Mouse (Mus musculus): ENCODE results near the gene Dnah7b. TPM values are rescaled to one million over a fixed set of nuclear protein-coding genes. Genes with fewer than 3 reads are reported as not detected.
"Not testable (repeated sequence)": the region's sequence is repeated elsewhere in the genome, so short reads cannot be mapped to it uniquely, and the experiment has no call there.

The Dnah7b gene
- polyA plus RNA-seq, 1 experiment from 2014 or later: 1.0 TPM

DNA sequence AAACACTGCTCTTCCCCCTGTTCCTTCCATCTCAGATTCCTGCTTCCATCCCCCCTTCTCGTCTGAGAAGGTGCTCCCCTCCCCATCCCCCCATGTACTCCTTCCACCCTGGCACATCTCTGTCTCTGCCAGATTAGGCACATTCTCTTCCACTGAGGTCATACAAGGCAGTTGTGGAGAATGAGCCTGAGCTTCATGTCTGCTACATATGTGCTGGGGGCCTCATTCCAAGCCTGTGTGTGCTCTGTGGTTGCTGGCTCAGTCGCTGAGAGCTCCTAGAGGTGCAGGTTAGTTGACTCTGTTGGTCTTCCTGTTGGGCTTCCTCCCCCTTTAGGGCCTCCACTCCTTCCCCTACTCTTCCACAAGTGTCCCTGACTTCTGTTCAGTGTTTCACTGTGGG, 34.4 kb downstream of the Dnah7b start:
- Histone ChIP-seq H3K9me3 (ENCODE audit: control insufficient read depth, low read length) (no peaks in the 10 kb centered on the region), H3K27me3 (replicated peaks; ENCODE audit: control insufficient read depth, insufficient read depth, low read length) (no peaks in the 10 kb centered on the region), H3K4me1 (replicated peaks; ENCODE audit: control insufficient read depth, insufficient read depth, low read length) (no peaks in the 10 kb centered on the region), H3K4me3 (ENCODE audit: low read depth, low read length) (no peak overlapping the region), H3K4me2 (no peak overlapping the region), H3K36me3 (ENCODE audit: control insufficient read depth, insufficient read depth, low read length) (no peaks in the 10 kb centered on the region), H3K9ac (ENCODE audit: low read depth, low read length) (no peak overlapping the region), H3K27ac (ENCODE audit: low read depth, low read length) (no peak overlapping the region)
- no peak for DNase-seq (ENCODE audit: low spot score)
- no peak for ATAC-seq (replicated peaks; ENCODE audit: low FRiP score)
- WGBS: 47% methylated on average over 2 of the region's 2 CpGs

DNA sequence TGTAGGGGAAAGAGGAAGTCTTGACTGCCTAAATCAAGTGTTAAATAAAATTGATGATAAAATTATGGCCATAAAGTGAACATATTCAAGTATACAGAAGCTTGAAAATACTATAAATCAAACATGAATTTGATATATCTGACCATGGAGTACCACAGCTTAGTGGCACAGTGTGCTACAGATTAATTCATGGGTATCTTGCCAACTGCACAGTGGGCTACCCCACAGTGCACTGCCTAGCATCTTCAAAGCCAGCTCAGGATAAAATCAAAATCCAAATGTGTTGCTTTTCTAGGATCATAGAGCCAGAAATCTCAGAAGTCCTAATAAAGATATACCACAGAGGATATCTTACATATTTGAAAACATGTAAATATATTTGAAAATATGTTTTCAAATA, 46.5 kb downstream of the Dnah7b start:
- not testable (repeated sequence) for H3K27me3 ChIP-seq (replicated peaks; ENCODE audit: control insufficient read depth, insufficient read depth, low read length); ATAC-seq (replicated peaks; ENCODE audit: low FRiP score); H3K4me1 ChIP-seq (replicated peaks; ENCODE audit: control insufficient read depth, insufficient read depth, low read length)

DNA sequence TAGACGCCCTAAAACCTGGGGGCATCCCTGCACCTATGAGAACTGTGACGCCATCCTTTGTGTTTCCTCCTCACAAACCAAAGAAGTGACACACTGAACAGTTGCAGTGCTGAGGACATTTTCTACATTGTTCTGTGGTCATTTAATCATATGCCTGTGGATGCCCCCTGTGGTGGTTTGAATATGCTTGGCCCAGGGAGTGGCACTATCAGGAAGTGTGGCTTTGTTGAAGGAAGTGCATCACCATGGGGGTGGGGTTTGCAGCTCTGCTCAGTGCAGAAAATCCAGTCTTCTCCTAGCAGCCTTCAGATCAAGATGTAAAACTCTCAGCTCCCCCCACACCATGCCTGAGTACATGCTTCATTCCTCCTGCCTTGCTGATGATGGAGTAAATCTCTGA, 51.1 kb downstream of the Dnah7b start:
- H3K9ac ChIP-seq (ENCODE audit: low read depth, low read length); H3K36me3 ChIP-seq (ENCODE audit: control insufficient read depth, insufficient read depth, low read length); H3K9me3 ChIP-seq (ENCODE audit: control insufficient read depth, low read length); ATAC-seq (replicated peaks; ENCODE audit: low FRiP score); H3K4me1 ChIP-seq (replicated peaks; ENCODE audit: control insufficient read depth, insufficient read depth, low read length); H3K4me2 ChIP-seq; DNase-seq (ENCODE audit: low spot score); H3K4me3 ChIP-seq (ENCODE audit: low read depth, low read length); H3K27ac ChIP-seq (ENCODE audit: low read depth, low read length); H3K27me3 ChIP-seq (replicated peaks; ENCODE audit: control insufficient read depth, insufficient read depth, low read length): not testable (repeated sequence)
- 78% methylated on average over 2 of the region's 2 CpGs for WGBS

More for the DNA sequence above, 46.5 kb downstream of the Dnah7b start:
- H3K4me3 ChIP-seq (ENCODE audit: low read depth, low read length); DNase-seq (ENCODE audit: low spot score); H3K27ac ChIP-seq (ENCODE audit: low read depth, low read length); H3K9ac ChIP-seq (ENCODE audit: low read depth, low read length); H3K9me3 ChIP-seq (ENCODE audit: control insufficient read depth, low read length); H3K4me2 ChIP-seq; H3K36me3 ChIP-seq (ENCODE audit: control insufficient read depth, insufficient read depth, low read length): not testable (repeated sequence)

GRCm38 (mm10) chr1:46128058-46128457, 61.9 kb downstream of the Dnah7b start:
- H3K4me2 ChIP-seq: no peak overlapping the region
- no peak overlapping the region for H3K9ac ChIP-seq (ENCODE audit: low read depth, low read length)
- ATAC-seq (replicated peaks; ENCODE audit: low FRiP score) (no peak), DNase-seq (ENCODE audit: low spot score) (no peak)
- H3K27me3 ChIP-seq (replicated peaks; ENCODE audit: control insufficient read depth, insufficient read depth, low read length): no peaks in the 10 kb centered on the region
- H3K27ac ChIP-seq (ENCODE audit: low read depth, low read length): no peak overlapping the region
- H3K36me3 ChIP-seq (ENCODE audit: control insufficient read depth, insufficient read depth, low read length): no peaks in the 10 kb centered on the region
- 43% methylated on average over 4 of the region's 4 CpGs for WGBS
- no peaks in the 10 kb centered on the region for H3K4me1 ChIP-seq (replicated peaks; ENCODE audit: control insufficient read depth, insufficient read depth, low read length)
- no peak overlapping the region for H3K4me3 ChIP-seq (ENCODE audit: low read depth, low read length)
- H3K9me3 ChIP-seq (ENCODE audit: control insufficient read depth, low read length): no peaks in the 10 kb centered on the region

- ATAC-seq (replicated peaks; ENCODE audit: low FRiP score); H3K9me3 ChIP-seq (ENCODE audit: control insufficient read depth, low read length); DNase-seq (ENCODE audit: low spot score); H3K4me1 ChIP-seq (replicated peaks; ENCODE audit: control insufficient read depth, insufficient read depth, low read length); H3K36me3 ChIP-seq (ENCODE audit: control insufficient read depth, insufficient read depth, low read length); H3K27ac ChIP-seq (ENCODE audit: low read depth, low read length); H3K9ac ChIP-seq (ENCODE audit: low read depth, low read length); H3K4me2 ChIP-seq; H3K4me3 ChIP-seq (ENCODE audit: low read depth, low read length); H3K27me3 ChIP-seq (replicated peaks; ENCODE audit: control insufficient read depth, insufficient read depth, low read length): not testable (repeated sequence)
- WGBS: 72% methylated on average over 2 of the region's 2 CpGs
Observed at GRCm38 (mm10) chr1:46196835-46197234, 130.7 kb downstream of the Dnah7b start.

DNA sequence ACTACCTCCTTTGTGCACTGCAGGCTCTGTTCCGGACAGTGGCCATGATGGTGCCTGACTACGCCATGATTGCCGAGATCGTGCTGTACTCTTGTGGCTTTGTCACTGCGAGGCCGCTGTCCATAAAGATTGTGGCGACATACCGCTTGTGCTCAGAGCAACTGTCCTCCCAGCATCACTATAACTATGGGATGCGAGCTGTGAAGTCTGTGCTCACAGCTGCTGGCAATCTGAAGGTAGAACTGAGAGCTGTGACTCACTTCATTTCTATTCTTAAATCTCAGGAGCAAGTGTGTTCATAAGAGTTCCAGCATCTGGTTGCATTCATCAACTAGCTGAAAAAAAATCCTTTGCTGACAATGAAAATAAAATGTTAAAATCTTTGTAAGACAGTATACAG, 135.1 kb downstream of the Dnah7b start:
- 86% methylated on average over 9 of the region's 9 CpGs for WGBS
- not testable (repeated sequence) for H3K4me3 ChIP-seq (ENCODE audit: low read depth, low read length); H3K4me1 ChIP-seq (replicated peaks; ENCODE audit: control insufficient read depth, insufficient read depth, low read length); H3K4me2 ChIP-seq; ATAC-seq (replicated peaks; ENCODE audit: low FRiP score); H3K27ac ChIP-seq (ENCODE audit: low read depth, low read length); H3K27me3 ChIP-seq (replicated peaks; ENCODE audit: control insufficient read depth, insufficient read depth, low read length); H3K9me3 ChIP-seq (ENCODE audit: control insufficient read depth, low read length); H3K36me3 ChIP-seq (ENCODE audit: control insufficient read depth, insufficient read depth, low read length); H3K9ac ChIP-seq (ENCODE audit: low read depth, low read length); DNase-seq (ENCODE audit: low spot score)

GRCm38 (mm10) chr1:46210014-46210588, 144.0 kb downstream of the Dnah7b start:
- H3K4me3 ChIP-seq (ENCODE audit: low read depth, low read length); H3K9me3 ChIP-seq (ENCODE audit: control insufficient read depth, low read length); DNase-seq (ENCODE audit: low spot score); ATAC-seq (replicated peaks; ENCODE audit: low FRiP score); H3K4me1 ChIP-seq (replicated peaks; ENCODE audit: control insufficient read depth, insufficient read depth, low read length); H3K36me3 ChIP-seq (ENCODE audit: control insufficient read depth, insufficient read depth, low read length); H3K9ac ChIP-seq (ENCODE audit: low read depth, low read length); H3K27me3 ChIP-seq (replicated peaks; ENCODE audit: control insufficient read depth, insufficient read depth, low read length); H3K27ac ChIP-seq (ENCODE audit: low read depth, low read length); H3K4me2 ChIP-seq: not testable (repeated sequence)
- 70% methylated on average over 2 of the region's 2 CpGs for WGBS

- not testable (repeated sequence) for H3K36me3 ChIP-seq (ENCODE audit: control insufficient read depth, insufficient read depth, low read length); H3K27me3 ChIP-seq (replicated peaks; ENCODE audit: control insufficient read depth, insufficient read depth, low read length); DNase-seq (ENCODE audit: low spot score); H3K9me3 ChIP-seq (ENCODE audit: control insufficient read depth, low read length); H3K9ac ChIP-seq (ENCODE audit: low read depth, low read length); H3K4me2 ChIP-seq; H3K4me3 ChIP-seq (ENCODE audit: low read depth, low read length); H3K4me1 ChIP-seq (replicated peaks; ENCODE audit: control insufficient read depth, insufficient read depth, low read length); H3K27ac ChIP-seq (ENCODE audit: low read depth, low read length); ATAC-seq (replicated peaks; ENCODE audit: low FRiP score)
- WGBS: 77% methylated on average over 2 of the region's 2 CpGs
Observed at GRCm38 (mm10) chr1:46222704-46223103, 156.6 kb downstream of the Dnah7b start.

- not testable (repeated sequence) for ATAC-seq (replicated peaks; ENCODE audit: low FRiP score); H3K4me3 ChIP-seq (ENCODE audit: low read depth, low read length); H3K4me2 ChIP-seq; H3K9me3 ChIP-seq (ENCODE audit: control insufficient read depth, low read length); H3K27ac ChIP-seq (ENCODE audit: low read depth, low read length); H3K27me3 ChIP-seq (replicated peaks; ENCODE audit: control insufficient read depth, insufficient read depth, low read length); H3K9ac ChIP-seq (ENCODE audit: low read depth, low read length); DNase-seq (ENCODE audit: low spot score); H3K4me1 ChIP-seq (replicated peaks; ENCODE audit: control insufficient read depth, insufficient read depth, low read length); H3K36me3 ChIP-seq (ENCODE audit: control insufficient read depth, insufficient read depth, low read length)
Observed at GRCm38 (mm10) chr1:46226136-46226535, 160.0 kb downstream of the Dnah7b start.

All from liver, embryonic 11.5 days (tissue).